Mouse (Mus musculus) thymus, postnatal 0 days (tissue): ENCODE results near the gene Fa2h. TPM values are rescaled to one million over a fixed set of nuclear protein-coding genes. Genes with fewer than 3 reads are reported as not detected.
"Not testable (repeated sequence)": the region's sequence is repeated elsewhere in the genome, so short reads cannot be mapped to it uniquely, and the experiment has no call there.

ENCODE experiments used
- DNase-seq: peaks from one replicate; pipeline ENCODE4 v3.0.0-alpha.2; 2015; ENCODE audit warnings: low spot score
- polyA plus RNA-seq: library from polyadenylated mRNA; unstranded; fragments of >200 nt; fragmentation: Nextera tagmentation; extraction: Ambion mirVana; gene quantifications from 2 replicates; pipeline ENCODE4 v1.2.1, GENCODE M21; 2015

Fa2h gene
- polyA plus RNA-seq, 1 experiment from 2014 or later, result 0.07 TPM

DNA sequence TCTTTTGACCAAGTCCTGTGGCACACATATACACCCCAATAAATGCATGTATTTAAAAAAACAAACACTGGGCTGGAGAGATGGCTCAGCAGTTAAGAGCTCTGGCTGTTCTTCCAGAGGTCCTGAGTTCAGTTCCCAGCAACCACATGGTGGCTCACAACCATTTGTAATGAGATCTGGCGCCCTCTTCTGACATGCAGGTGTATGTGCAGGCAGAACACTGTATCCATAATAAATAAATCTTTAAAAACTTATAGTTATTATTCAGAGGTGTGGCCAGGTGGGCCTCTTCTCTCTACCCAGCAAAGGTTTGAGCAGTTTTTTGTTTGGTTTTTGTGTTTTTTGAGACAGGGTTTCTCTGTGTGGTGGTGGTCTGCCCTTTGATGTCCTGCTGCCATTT, 34.7 kb downstream of the Fa2h start:
- no peak for DNase-seq

DNA sequence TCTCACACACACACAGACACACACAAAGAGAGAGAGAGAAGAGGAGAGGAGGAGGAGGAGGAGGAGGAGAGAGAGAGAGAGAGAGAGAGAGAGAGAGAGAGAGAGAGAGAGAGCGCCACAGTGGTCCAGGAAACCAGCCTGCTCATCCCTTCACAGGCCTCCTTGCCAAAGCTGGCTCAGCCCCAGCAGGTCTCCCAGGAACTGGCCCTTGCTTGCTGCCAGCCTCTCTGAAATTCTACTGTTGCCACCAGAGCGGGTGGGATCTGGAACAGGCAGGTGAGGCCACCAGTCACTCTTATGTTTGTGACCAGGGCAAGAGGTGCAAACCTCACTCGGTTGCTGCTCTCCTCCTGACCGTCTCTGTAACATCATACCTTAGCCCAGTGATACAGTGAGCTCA, 36.2 kb downstream of the Fa2h start:
- no peak for DNase-seq

DNA sequence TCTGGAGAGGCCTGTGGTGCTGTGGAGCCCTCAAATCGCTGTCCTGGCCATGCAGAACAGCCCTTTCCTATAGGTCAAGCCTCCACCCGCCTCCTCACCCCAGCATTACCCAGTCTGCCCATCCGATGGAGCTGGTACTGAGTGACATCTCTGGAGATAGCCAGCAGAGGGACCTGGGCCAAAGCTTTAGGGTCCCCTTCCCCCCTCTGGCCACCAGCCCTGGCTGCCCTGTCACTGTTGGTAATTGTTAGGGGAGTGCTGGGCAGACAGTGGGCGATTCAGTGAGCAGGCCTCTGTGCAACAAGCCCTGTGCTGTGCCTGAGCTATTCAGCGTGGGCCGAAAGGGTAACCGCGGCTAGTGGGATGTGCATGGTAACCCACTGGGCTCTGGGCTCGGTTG, 40.1 kb downstream of the Fa2h start:
- no peak for DNase-seq

DNA sequence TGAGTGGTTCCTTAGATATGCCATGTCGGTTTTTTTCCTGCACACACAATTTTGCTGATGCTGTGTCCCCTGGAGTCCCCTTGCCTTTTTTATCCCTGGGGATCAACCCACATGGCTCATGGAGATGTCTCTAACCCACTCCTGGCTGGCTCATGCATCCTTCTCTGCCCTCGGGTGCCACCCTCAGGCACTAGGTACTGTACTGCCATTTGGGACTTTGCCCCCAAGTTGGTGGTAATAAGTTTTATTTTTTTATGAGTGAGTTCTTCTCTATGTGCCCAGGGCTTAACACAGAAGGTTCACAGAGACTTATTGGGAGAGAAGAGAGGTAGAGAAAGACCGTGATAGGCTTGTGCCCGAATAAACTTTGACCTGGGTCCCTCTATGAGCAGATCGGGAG, 41.3 kb downstream of the Fa2h start:
- DNase-seq, result no peak

DNA sequence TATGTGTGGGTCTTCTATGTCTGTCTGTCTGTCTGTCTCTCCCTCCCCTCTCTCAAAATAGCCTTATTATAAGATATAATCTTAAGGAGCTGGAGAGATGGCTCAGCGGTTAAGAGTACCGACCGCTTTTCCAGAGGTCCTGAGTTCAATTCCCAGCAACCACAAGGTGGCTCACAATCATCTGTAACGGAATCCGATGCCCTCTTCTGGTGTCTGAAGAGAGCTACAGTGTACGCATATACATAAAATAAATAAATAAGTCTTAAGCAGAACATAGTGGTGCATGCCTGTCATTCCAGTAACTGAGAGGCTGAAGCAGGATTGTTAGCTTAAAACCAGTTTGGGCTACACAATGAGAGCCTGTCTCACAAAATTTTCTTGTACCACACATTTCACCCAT, 43.0 kb downstream of the Fa2h start:
- no peak for DNase-seq

DNA sequence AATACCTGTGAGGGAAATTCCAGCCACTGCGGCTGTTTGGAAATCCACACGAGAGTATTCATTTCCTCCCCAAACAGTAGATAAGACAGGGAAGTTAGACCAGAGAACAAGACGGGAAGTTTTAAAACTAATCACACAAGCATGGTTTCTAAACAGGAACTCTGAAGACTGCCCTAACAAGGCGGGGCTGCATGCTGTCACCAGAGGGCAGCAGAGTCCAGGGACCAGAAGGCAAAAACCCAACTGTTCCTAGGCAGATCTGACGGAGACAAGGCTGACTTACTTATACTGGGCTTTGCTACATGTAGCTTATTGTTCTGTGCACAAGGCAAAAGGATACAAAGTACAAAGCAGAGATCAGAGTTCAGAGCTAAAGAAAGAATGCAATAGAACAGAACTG, 50.4 kb downstream of the Fa2h start:
- peak; percentile 75 for DNase-seq

DNA sequence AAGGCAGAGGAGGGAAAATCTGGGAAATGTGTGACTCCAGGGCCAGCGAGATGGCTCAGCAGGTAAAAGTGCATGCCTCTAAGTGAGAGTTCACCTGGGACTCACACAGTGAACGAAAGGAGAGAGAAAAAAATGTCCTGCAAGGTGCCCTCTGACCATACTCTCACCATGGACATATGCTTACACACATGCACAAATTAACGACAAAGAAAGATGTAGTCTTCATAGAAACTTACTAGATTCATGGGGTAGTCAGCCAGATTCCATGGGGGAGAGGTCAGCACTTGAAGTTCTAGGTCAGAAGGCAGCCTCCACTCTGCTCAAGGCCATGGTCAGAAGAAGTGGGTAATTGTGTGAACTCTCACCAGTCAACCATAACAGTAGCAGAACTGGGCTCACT, 53.4 kb downstream of the Fa2h start:
- no peak for DNase-seq

DNA sequence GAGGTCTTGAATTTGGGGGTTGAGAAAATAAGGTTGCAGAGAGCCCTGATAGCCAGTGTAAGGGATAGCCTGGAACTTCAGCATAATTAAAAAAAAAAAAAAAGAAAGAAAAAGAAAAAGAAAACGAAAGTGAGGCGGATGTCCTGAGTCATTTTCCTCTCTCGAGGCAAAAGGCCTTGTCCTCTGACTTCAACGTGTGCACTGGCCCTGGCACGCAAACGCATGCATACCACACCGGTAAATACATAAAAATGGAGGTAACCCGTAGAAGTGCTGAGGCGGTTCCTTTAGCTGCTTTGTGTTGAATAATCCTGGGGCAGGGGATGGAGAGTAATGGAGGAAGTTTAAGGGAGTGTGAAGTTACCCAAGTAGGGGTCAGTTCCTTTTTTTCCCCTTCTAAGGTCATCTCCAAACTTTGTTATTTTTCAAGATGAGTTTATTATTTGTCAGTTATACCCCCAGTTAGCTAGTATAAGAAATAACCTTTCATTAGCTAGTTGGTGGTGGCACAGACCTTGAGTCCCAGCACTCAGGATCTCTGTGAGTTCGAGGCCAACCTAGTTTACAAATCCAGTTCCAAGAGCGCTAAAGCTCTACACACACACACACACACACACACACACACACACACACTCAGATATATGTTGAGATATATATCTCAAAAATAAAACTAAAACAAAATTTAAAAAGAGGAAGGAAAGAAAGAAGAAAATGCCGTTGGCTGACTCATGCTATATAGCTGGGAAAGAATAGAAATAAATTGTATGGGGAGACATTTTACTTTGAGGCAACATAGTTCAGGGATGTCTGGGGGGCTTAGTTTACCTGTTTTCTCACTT, 55.0 kb downstream of the Fa2h start:
- DNase-seq, result no peak

DNA sequence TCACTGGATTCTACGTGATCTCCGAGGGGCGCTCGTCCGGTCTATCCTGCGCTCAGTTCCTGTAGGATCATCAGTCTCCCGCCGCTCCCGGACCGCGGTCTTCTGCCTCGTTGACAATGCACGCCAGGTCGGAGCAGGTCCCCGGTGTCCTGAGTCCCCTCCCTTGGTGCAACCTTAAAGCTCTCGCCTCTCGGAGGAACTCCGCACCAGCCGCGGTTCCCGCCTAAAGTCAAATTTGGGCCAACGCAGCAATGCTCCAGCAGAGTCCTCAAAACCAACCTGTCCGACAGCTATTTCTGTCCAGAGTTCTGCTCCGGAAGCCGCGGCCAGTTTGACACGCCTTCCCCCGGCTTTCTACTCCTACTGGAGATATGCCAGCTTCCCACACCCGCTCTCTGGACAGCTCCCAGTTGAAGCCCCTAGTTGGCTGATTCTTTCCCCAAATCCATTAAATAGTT, 55.7 kb downstream of the Fa2h start, which contains the start of gene Mlkl:
Gene Mlkl (minus strand): TSS at position 288 of the 458 bp plus-strand sequence.
- peak; percentile 8 for DNase-seq

DNA sequence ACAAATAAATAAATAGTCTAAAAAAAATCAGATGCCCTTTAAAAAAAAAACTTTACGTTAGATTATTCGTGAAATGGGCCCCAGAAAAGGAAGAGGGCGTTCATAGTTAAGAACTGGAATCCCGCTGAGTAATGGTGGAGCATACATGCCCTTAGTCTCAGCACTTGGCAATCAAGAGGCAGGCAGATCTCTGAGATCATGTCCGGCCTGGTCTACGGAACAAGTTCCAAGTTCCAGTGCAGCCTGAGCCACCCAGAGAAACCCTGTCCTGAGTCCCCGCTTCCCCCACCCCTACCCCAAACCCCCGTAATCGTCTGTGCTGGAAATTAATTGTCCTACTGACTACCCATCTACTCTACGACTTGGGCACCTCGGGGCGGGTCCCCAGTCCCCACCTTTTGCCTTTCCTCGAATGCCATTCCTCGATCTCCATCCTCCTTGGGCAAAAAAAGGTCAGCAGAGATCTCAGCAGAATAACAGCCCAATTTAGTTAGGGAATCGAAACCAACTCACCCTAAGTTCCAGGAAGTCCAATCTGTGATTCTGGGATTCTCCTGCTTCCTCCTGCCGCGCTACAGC, 56.2 kb downstream of the Fa2h start:
- DNase-seq, result no peak

DNA sequence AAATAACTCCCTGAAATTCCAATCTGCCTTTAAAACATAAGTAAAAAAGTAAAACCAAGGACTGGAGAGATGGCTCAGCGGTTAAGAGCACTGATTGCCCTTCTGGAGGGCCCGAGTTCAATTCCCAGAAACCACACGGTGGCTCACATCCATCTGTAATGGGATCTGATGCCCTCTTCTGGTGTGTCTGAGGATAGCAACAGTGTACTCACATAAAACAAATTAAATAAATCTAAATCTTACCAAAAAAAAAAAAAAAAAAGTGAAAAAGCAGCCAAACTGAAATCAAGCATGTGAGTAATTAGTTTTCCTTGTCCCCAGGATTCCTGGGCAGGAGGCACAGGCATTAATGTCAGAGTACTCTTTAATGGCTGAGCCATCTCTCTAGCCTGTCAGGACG, 56.9 kb downstream of the Fa2h start:
- DNase-seq, result no peak

DNA sequence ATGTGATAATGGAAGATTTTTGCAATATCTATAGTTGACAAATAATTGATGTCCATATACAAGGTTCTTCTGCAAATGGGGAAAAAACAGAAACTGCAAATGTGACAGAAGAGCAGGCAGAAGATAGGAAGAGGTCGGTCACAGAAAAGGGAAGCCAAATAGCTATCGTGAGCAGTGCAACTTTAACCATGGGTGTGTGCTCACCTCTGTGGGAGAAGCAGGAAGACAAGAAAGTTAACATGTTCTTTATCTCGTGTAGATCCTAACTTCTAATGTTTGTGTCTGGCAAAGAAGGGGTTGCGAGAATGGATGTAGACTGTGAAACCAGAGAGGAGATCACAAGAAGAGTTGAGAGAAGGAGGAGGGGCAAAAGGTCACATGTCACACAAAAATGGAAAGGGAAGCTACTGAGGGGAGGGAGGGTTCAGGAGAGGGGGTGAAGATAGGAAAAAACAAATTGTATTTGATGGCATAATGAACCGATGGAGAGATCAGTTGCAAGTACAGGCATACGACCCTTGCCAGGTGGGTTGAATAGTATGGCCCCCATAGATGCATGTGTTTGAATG, 68.3 kb downstream of the Fa2h start:
- no peak for DNase-seq

DNA sequence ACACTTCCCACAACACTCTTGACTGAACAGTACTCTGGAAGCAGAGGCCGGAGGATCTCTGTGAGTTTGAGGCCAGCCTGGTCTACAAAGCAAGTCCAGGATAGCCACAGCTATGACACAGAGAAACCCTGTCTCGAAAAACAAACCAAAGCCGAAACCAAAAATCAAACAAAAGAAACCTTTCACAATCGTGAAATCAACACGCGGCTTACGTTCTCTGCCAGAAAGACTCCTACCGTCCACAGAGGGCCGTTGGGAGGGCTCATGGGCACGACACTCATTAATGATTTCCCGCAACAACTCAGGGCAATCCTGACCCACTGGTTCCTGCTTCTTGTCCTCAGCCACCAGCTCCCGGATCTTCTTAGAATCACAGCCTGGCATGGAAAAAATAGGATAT, 78.9 kb downstream of the Fa2h start:
- no peak for DNase-seq

DNA sequence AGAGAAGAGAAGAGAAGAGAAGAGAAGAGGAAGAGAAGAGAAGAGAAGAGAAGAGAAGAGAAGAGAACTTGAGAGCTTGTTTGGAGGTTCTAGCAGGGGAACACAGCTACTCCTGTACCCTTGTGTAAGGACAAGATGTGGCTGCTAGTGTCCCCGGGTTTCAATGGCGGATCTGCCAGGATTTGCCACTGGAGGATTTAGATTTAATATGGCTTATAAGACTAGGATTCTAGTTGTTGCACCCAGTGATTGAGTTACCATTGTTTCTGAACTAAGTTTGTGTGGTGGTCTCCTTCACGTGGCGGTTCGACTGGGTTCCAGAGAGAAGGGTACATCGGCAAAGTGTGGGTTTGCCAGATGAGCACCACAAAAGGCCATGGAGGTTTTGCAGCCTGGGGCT, 79.7 kb downstream of the Fa2h start:
- DNase-seq, result not testable (repeated sequence)

DNA sequence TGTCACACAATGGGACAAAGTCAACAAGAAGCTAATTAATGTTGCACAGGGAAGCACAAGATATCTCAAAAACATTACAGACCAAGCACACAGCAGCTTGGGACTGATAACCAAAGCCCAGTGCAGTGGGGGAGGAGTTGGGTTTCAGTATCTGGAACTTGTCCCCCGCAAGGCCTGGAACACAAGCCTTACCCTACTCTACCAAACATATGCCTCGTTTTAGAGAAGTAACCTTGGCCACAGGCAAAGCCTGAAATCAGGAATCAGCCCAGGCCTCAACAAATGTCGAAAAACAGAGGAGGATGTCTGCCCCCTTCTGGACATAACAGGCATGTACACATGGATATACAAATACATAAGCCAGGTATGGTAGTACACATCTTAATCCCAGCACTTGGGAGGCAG, 80.9 kb downstream of the Fa2h start:
- DNase-seq, result no peak

DNA sequence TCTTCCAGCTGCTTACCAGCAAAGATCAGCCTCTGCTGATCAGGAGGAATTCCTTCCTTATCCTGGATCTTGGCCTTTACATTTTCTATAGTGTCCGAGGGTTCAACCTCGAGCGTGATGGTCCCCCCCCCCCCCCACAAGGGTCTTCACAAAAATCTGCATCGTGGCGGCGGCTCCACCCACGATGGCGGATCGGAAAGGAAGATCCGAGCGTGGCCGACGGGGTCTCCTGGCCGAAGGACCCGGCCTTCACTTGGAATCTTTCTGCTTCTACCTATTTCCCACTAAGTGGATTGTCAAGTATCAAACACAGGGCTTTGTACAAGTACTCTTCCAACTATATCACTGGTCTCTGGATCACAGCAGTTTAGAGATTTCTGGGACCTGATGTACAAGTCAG, 83.6 kb downstream of the Fa2h start:
- DNase-seq, result not testable (repeated sequence)

DNA sequence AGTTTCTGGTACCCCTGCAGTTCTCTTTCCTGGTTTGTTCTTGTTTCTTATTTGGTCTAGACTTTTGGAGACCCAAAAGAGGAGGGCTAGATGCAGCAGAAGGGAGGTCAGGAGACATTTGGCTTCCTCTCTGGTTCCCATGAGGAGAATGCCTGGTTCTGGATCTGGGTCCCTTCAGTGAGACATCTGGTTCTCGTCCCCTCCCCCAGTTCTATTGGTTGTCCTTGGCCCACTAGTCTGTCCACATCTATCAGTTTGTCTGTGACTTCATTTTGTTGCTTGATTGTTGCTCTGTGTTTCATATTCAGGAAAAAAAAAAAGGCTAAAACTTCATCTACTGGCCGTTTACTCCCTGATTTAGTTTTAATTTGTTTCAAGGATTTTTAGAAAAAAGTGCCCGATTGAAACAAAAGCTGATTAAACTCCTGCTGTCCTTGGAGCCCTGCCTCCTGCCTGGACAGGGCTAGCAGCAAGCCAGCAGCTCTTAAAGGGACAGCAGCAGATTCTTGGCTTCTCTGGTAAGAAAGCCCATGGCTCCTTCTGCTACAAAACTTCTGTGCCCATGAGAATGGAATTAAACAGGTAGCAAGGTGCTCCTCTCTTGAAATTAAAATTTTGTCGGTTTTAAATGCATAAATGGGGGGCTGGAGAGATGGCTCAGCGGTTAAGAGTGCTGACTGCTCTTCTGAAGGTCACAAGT, 88.4 kb downstream of the Fa2h start:
- no peak for DNase-seq

DNA sequence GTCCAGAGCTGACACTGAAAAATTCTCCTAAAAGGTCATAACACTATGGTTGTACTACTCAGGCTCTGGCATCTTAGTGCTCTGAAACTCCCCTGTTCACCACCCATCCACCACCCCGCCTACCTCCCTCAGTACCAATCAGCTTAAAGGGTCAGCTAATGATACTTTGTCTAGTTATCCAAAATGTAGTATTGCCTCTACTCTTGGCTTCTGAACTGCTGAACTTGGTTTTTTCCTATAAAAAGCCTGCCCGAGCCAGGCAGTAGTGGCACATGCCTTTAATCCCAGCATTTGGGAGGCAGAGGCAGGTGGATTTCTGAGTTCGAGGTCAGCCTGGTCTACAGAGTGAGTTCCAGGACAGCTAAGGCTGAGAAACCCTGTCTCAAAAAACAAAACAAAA, 89.3 kb downstream of the Fa2h start:
- no peak for DNase-seq

DNA sequence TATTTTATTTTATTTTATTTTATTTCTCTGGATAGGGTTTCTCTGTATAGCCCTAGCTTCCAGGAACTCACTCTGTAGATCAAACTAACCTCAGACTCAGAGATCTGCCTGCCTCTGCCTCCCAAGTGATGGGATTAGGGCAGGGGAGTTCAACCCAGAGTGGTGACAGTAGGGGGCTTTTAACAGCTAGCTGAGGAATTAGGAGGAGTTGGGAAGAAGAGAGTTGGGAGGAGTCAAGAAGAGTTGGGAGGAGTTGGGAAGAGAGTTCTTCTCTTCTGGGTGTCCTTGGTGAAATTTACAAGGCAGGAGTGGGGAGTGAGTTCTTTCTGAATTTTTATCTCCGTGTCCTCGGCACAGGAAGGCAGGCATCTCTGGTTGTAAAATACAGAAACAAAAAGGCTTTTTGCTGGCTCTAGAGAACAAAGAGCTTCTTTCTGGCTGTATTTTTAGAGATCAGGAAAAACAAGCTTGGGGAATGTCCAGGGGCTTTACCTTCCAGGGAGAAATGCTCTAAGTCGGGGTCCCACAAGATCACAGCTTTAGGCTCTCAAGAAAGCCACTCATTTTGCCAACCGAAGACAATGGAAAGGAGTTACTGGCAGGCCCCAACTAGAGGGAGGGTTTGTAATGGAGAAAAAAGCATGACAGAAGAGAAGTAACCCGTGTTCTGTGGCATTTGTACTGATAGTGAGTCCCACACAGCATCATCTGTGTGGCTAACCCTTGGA, 90.4 kb downstream of the Fa2h start:
- not testable (repeated sequence) for DNase-seq

DNA sequence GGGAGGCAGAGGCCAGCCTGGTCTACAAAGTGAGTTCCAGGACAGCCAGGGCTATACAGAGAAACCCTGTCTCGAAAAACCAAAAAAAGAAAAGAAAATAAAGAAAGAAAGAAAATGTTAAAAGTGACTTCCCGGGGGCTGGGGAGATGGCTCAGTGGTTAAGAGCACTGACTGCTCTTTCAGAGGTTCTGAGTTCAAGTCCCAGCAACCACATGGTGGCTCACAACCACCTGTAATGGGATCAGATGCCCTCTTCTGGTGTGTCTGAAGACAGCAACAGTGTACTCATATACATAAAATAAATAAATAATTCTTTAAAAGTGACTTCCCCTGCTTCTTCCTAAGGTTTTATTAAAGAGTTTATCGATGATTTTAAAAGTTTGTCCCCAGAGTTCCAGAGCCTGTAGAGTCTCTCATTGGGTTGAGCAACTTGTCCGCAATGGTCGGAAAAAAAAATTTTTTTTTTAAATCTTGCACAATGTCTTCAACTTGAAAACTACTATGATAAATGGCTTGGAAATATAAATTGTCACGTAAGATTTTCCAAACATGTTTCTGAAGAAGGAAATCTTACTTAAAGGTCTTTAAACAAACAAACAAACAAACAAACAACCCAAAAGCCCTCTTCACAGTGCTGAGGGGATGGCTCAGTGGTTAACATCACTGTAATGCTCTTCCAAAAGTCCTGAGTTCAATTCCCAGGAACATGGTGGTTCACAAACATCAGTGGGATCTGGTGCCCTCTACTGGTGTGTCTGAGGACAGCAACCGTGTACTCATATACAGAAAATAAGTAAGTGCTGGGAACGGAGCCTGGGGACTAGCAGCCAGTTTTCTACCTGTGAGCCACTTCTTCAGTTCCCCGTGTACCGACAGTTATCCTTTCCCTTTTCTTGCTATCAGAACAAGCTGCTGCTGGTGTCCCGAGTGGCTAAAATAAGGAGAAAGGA, 92.8 kb downstream of the Fa2h start:
- peak; percentile 10 for DNase-seq
